Comparison of ENCODE assay signal across 28 mouse cellular contexts in genomic region chr10:3565126-3565525, GRCm38 (mm10). TPM values are rescaled to one million over a fixed set of nuclear protein-coding genes. Genes with fewer than 3 reads are reported as not detected.
DNase-seq lines count a peak whose midpoint lies in the region; ATAC-seq and TF ChIP-seq lines count a peak whose summit lies in the region.
"Had no signal": no experiment of that assay in that cellular context is flagged by ENCODE, and none has a peak within 500 bp of the region (broad histone marks: within the 10 kb centered on the region; RNA-seq: fewer than 3 reads in every experiment).

No protein-coding gene starts in this region.

- no peak for DNase-seq in kidney, adult 9 months
- DNase-seq in kidney, postnatal 0 days (ENCODE audit: low spot score) = peak; percentile 72
- DNase-seq in kidney, postnatal 25 days = no peak
- DNase-seq in midbrain, postnatal 0 days (ENCODE audit: low spot score) = peak; percentile 14
- no peak for DNase-seq in midbrain, embryonic 14.5 days
- DNase-seq: adrenal gland, postnatal 10 days; adrenal gland, postnatal 36 days; B cell, adult 2 months; cerebellum, adult 11 months; cerebellum, adult 2 months; cerebellum, adult 9-11 months; gastrocnemius, adult 2 months; gastrocnemius, postnatal 14 days; heart, adult 11 months had no signal

- H3K9ac ChIP-seq in kidney, embryonic 14.5 days (ENCODE audit: low read depth, low read length) = no peak overlapping the region
- no peak overlapping the region for H3K9ac ChIP-seq in kidney, postnatal 0 days (ENCODE audit: low read depth, low read length)
- no peak overlapping the region for H3K9ac ChIP-seq in midbrain, postnatal 0 days (replicated peaks; ENCODE audit: low read length, poor library complexity, severe bottlenecking)
- no peak overlapping the region for H3K9ac ChIP-seq in midbrain, embryonic 14.5 days (replicated peaks; ENCODE audit: low read length)
- H3K9ac ChIP-seq: embryonic facial prominence, embryonic 12.5 days; embryonic facial prominence, embryonic 15.5 days; forebrain, postnatal 0 days; hindbrain, embryonic 12.5 days had no signal

- H3K4me3 ChIP-seq in kidney, embryonic 14.5 days (ENCODE audit: low read length) = no peak overlapping the region
- no peak overlapping the region for H3K4me3 ChIP-seq in kidney, postnatal 0 days (replicated peaks; ENCODE audit: low read depth, low read length)
- H3K4me3 ChIP-seq in midbrain, postnatal 0 days (ENCODE audit: low read depth, low read length) = no peak overlapping the region
- H3K4me3 ChIP-seq in midbrain, embryonic 14.5 days (replicated peaks; ENCODE audit: low read depth, low read length) = no peak overlapping the region
- H3K4me3 ChIP-seq: embryonic facial prominence, embryonic 12.5 days; embryonic facial prominence, embryonic 15.5 days; gastrocnemius, adult 2 months; hindbrain, embryonic 12.5 days had no signal

- peak; percentile 85 for ATAC-seq in kidney, embryonic 14.5 days (ENCODE audit: low FRiP score, low TSS enrichment)
- no peak; the same call in 1 of the 2 replicates for ATAC-seq in kidney, postnatal 0 days (replicated peaks; ENCODE audit: low FRiP score, low read depth)
- ATAC-seq in midbrain, postnatal 0 days (ENCODE audit: low FRiP score) = no peak
- ATAC-seq in midbrain, embryonic 14.5 days (ENCODE audit: low FRiP score, low TSS enrichment) = no peak
- ATAC-seq: forebrain, embryonic 14.5 days; forebrain, postnatal 0 days; Patski had no signal

- no peak for TF ChIP-seq CTCF in kidney, postnatal 0 days (IDR thresholded peaks at IDR 0.05; ENCODE audit: low read depth)
- no peak for TF ChIP-seq CTCF in midbrain, postnatal 0 days (IDR thresholded peaks at IDR 0.05)

- 26% methylated on average over 4 of the region's 4 CpGs for WGBS in kidney, embryonic 14.5 days
- WGBS in kidney, postnatal 0 days = 26% methylated on average over 4 of the region's 4 CpGs
- WGBS in midbrain, postnatal 0 days = 64% methylated on average over 4 of the region's 4 CpGs
- 70% methylated on average over 4 of the region's 4 CpGs for WGBS in midbrain, embryonic 14.5 days

- no peaks in the 10 kb centered on the region for H3K9me3 ChIP-seq in kidney, embryonic 14.5 days (ENCODE audit: control insufficient read depth, low read length)
- no peaks in the 10 kb centered on the region for H3K9me3 ChIP-seq in kidney, postnatal 0 days (replicated peaks; ENCODE audit: low read length)
- H3K9me3 ChIP-seq in midbrain, postnatal 0 days (ENCODE audit: low read length) = no peaks in the 10 kb centered on the region
- no peaks in the 10 kb centered on the region for H3K9me3 ChIP-seq in midbrain, embryonic 14.5 days (ENCODE audit: control insufficient read depth, low read length)
- H3K9me3 ChIP-seq: embryonic facial prominence, embryonic 12.5 days; embryonic facial prominence, embryonic 15.5 days; G1E; hindbrain, embryonic 12.5 days had no signal

- no peak overlapping the region for H3K4me2 ChIP-seq in kidney, embryonic 14.5 days (replicated peaks; ENCODE audit: low read depth, low read length)
- no peak overlapping the region for H3K4me2 ChIP-seq in kidney, postnatal 0 days (ENCODE audit: low read length)
- no peak overlapping the region for H3K4me2 ChIP-seq in midbrain, postnatal 0 days (ENCODE audit: low read depth, low read length, poor library complexity, severe bottlenecking)
- no peak overlapping the region for H3K4me2 ChIP-seq in midbrain, embryonic 14.5 days (ENCODE audit: low read length)
- H3K4me2 ChIP-seq: embryonic facial prominence, embryonic 12.5 days; embryonic facial prominence, embryonic 15.5 days; heart, embryonic 11.5 days; hindbrain, embryonic 12.5 days had no signal

- H3K27ac ChIP-seq in kidney, embryonic 14.5 days (ENCODE audit: low read depth, low read length) = no peak overlapping the region
- H3K27ac ChIP-seq in kidney, postnatal 0 days = no peak overlapping the region
- H3K27ac ChIP-seq in midbrain, postnatal 0 days (ENCODE audit: low read depth, low read length) = no peak overlapping the region
- no peak overlapping the region for H3K27ac ChIP-seq in midbrain, embryonic 14.5 days (replicated peaks; ENCODE audit: low read depth, low read length)
- H3K27ac ChIP-seq: embryonic facial prominence, embryonic 12.5 days; embryonic facial prominence, embryonic 15.5 days; gastrocnemius, adult 2 months; hindbrain, embryonic 12.5 days had no signal

- H3K36me3 ChIP-seq in kidney, embryonic 14.5 days (ENCODE audit: control insufficient read depth, insufficient read depth, low read length) = no peaks in the 10 kb centered on the region
- no peaks in the 10 kb centered on the region for H3K36me3 ChIP-seq in kidney, postnatal 0 days (ENCODE audit: insufficient read depth, low read length)
- H3K36me3 ChIP-seq in midbrain, postnatal 0 days (ENCODE audit: insufficient read depth, low read length) = no peaks in the 10 kb centered on the region
- H3K36me3 ChIP-seq in midbrain, embryonic 14.5 days (ENCODE audit: control insufficient read depth, insufficient read depth, low read length) = no peaks in the 10 kb centered on the region
- H3K36me3 ChIP-seq: embryonic facial prominence, embryonic 12.5 days; embryonic facial prominence, embryonic 15.5 days; G1E; hindbrain, embryonic 12.5 days had no signal

- H3K27me3 ChIP-seq in kidney, embryonic 14.5 days (ENCODE audit: control insufficient read depth, insufficient read depth, low read length) = no peaks in the 10 kb centered on the region
- H3K27me3 ChIP-seq in kidney, postnatal 0 days (ENCODE audit: insufficient read depth, low read length) = no peaks in the 10 kb centered on the region
- H3K27me3 ChIP-seq in midbrain, postnatal 0 days (ENCODE audit: insufficient read depth, low read length) = no peaks in the 10 kb centered on the region
- no peaks in the 10 kb centered on the region for H3K27me3 ChIP-seq in midbrain, embryonic 14.5 days (ENCODE audit: control insufficient read depth, insufficient read depth, low read length)
- H3K27me3 ChIP-seq: CH12.LX; embryonic facial prominence, embryonic 12.5 days; embryonic facial prominence, embryonic 15.5 days; hindbrain, embryonic 12.5 days had no signal

- H3K4me1 ChIP-seq in kidney, embryonic 14.5 days (ENCODE audit: control insufficient read depth, insufficient read depth, low read length) = no peaks in the 10 kb centered on the region; the same call in 1 of the 2 replicates
- peaks cover 3% of the 10 kb centered on the region; the same call in 1 of the 2 replicates for H3K4me1 ChIP-seq in kidney, postnatal 0 days (replicated peaks; ENCODE audit: insufficient read depth, low read length)
- H3K4me1 ChIP-seq in midbrain, postnatal 0 days (ENCODE audit: insufficient read depth, low read length) = no peaks in the 10 kb centered on the region
- H3K4me1 ChIP-seq in midbrain, embryonic 14.5 days (ENCODE audit: control insufficient read depth, insufficient read depth, low read length) = no peaks in the 10 kb centered on the region
- H3K4me1 ChIP-seq: embryonic facial prominence, embryonic 12.5 days; hindbrain, embryonic 12.5 days had no signal

RNA-seq across cellular contexts. Expression of gene Iyd, which starts 25.1 kb away (rescaled TPM):
- 1.8 and 3.5 TPM in 2 replicates for polyA plus RNA-seq in kidney, embryonic 14.5 days (2014; fragmentation: Nextera tagmentation; extraction: Ambion mirVana)
- 12.8 and 16.0 TPM in 2 replicates for polyA plus RNA-seq in kidney, postnatal 0 days (2015; fragmentation: Nextera tagmentation; extraction: Ambion mirVana)
- total RNA-seq in midbrain, postnatal 0 days (2014; rRNA removed) = 0.16 and 0.85 TPM in 2 replicates
- 0.74 and 0.79 TPM in 2 replicates for polyA plus RNA-seq in midbrain, postnatal 0 days (2015; fragmentation: Nextera tagmentation; extraction: Ambion mirVana)
- polyA plus RNA-seq in midbrain, embryonic 14.5 days (2014; fragmentation: Nextera tagmentation; extraction: Ambion mirVana) = 0.51 and 0.63 TPM in 2 replicates
- total RNA-seq: adrenal gland, postnatal 36 days; CH12.LX; common myeloid progenitor, adult 5-6 weeks; gastrocnemius, adult 2 months; gastrocnemius, postnatal 14 days; heart, adult 8-10 months; hematopoietic stem cell, adult 5-6 weeks had no signal
- polyA plus RNA-seq: forebrain, embryonic 11.5 days; G1E; hindbrain, embryonic 12.5 days; Patski had no signal

Comparison
In these comparisons a context has a peak if more than half of its experiments do, and no peak if none do; other contexts are left out.
1. DNase-seq: peak in kidney, postnatal 0 days (single experiment) and midbrain, postnatal 0 days (single experiment); none in kidney, adult 9 months (single experiment), kidney, postnatal 25 days (0 of 2) and midbrain, embryonic 14.5 days (single experiment).